Mouse (Mus musculus): ENCODE results near the gene Zfp599. TPM values are rescaled to one million over a fixed set of nuclear protein-coding genes. Genes with fewer than 3 reads are reported as not detected.

The Zfp599 gene
- polyA plus RNA-seq, 1 experiment = 0.09 TPM

DNA sequence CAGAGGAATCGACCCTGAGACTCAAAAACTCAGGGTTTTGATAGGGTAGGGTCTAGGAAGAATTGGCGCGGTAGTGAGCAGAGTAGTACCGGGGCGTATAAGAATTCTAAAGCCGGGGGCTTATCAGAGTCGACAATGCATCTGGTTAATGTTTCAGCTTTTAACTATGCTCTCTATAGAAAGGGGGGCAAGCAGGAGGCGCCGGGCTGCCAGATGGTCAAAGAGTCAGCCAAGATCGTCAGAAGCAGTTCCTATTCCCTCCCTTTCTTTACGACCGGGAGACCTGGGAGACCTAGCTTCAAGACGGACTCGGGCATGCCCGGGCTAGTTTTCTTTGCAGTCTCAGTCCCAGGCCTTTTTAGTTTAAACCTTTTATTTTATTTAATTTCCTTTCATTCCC lies 32.8 kb downstream of the Zfp599 start:
- TF ChIP-seq GATA1 (IDR thresholded peaks at IDR 0.05; ENCODE audit: low read length) = no peak

DNA sequence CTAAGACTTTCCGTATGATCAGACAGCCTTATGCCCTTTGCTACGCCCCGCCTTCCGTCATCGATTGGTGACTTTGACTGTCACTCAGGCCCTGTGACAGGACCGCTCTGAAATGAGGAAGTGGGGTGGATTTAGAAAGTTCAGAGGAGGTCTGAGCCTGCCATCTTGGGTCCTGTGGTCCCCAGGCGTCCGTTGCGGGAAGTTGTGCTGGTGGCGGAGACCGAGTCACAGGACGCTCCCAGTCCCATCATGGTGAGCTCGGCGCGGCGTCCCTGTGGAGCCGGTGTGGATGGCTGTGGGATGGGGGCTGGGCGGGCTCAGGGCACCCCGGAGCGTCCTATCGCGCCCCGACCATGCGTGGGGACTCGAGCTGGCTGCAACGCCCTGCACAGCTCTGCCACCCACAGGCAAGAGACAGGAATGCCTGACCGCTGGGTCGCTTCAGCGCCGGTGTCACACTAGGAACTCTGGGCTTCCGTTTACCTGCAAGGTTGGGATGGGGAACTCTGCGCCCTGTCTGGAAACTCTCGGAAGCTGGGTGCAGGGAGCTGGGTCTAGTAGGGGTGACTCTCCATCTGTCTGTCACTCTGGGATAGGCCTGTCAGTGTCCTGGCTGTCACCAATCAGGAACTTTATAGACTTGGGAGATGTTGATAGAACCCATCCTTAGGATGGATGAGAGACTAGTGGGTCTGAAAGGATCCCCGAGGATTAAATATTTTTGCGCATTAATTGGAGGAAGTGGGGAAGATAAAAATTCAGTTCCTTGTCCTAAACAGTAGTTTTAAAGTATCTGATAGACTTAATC lies 33.9 kb downstream of the Zfp599 start, which contains the start of gene Zfp809:
Gene Zfp809, plus strand, starts transcription at position 134 of the 808 bp plus-strand sequence.
- no peak for TF ChIP-seq GATA1 (IDR thresholded peaks at IDR 0.05; ENCODE audit: low read length)

DNA sequence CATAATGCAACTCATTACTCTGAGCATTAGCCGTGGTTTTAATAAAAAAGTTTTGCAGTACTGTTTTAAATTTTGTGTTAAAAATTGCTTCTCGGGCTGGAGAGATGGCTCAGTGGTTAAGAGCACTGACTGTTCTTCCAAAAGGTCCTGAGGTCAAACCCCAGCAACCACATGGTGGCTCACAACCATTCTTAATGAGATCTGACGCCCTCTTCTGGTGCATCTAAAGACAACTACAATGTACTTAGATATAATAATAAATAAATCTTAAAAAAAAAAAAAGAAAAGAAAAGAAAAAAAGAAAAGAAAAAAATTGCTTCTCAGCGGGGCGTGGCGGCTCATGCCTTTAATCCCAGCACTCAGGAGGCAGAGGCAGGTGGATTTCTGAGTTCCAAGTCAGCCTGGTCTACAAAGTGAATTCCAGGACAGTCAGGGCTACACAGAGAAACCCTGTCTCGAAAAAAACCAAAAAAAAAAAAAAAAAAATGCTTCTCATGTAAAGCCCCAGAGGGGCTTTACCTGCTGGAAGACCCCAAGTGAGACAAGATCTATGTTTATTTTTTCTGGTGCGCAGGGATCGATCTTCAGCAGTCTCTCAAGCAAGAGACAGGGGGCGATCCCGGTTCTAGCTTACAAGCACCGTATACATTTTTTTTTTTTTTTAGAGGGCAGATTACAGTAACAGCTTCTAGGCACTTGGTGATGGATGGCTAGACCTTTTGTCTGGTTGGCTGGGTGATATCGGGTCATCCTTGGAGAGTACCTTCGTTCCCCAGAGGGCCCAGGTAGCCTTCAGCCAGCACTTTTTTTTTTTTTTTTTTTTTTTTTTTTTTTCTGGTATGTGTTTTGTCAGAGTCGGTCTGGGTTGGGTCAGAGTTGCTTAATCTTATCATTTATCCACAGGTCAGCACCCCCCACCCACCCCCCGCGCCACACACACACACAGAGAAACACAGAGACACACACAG lies 34.9 kb downstream of the Zfp599 start:
- TF ChIP-seq GATA1 (IDR thresholded peaks at IDR 0.05; ENCODE audit: low read length) = no peak

DNA sequence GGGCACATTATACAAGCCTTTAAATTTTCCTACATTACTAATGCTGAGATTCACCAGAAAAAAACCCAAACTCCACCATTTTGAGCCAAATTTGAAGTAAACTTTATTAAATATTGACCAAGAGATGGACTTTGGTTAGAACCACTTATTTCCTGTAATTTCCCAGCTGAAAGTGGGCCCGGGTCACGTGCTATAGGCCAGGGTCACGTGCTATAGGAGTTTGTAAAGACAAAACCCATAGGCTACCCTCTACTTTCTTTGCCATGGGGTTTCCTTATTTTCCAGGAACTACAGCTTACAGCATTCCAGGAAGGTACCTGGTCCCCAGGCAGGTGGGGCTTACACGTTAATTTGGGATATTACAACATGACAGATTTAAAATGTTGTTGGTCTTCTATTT lies 35.6 kb downstream of the Zfp599 start:
- TF ChIP-seq GATA1 (IDR thresholded peaks at IDR 0.05; ENCODE audit: low read length) = no peak

DNA sequence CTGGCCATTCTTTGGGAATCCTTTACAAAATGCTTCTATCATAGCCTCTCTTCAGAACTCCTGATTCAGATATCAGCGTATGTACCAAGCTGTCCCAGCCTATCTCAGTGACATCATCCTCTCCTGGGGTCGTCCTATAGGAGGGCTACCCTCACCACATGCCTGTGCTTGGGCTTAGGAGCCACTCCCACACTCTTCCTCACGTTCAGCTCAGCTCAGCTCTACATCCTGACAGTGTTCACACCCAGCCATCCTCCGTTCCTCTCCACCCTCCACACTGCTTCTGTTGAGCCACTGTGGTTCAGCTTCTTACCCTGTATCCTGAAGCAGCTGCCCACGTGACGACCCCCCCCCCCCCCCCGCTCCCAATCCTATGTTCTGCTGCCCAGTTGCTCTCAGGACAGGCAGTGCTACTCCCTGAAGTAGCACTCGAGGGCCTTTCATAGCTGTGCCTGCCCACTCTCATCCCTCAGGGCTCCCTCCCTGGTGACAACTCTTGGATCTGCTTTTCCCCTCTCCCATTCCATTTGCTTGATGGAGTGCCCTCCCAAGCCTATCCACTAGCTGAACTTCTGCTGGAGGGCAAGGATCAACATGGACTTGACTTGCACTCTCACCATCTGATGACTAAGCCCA lies 41.7 kb downstream of the Zfp599 start:
- TF ChIP-seq GATA1 (IDR thresholded peaks at IDR 0.05; ENCODE audit: low read length) = no peak

DNA sequence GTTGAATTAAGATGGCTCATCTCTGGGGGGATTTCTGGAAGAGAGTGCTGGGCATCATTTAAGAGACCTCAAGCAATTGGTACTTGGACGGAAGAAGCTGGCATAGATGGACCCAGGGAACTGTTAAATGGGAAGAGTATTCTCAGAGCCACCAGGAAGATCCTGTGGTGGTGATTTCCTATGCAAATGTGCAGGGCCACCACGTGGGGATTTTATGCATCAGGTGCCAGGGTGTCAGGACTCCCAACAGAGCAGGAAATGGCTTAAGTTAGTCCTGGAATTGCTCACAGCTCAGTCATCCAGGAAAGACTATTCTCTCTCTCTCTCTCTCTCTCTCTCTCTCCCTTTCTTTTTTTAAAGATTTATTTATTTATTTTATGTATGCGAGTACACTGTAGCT lies 43.0 kb downstream of the Zfp599 start:
- TF ChIP-seq GATA1 (IDR thresholded peaks at IDR 0.05; ENCODE audit: low read length) = no peak

DNA sequence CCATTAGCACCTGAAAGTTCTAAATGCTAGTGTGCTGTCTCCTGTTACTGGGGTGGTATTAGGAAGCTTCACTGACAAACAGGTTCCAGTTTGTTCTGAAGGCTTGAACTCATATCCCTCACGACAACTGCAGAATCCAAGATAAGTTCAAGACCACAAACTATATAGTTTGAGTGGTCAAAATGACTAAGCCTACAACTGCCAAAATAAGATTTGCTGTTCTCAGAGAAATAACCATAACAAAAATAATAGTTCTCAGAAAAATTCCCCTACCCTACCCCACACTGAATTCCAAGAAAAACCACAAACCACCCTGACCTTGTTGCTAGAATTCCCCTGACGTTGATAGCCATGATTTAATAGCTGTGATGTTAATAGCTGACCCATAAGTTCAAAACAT lies 45.1 kb downstream of the Zfp599 start:
- TF ChIP-seq GATA1 (IDR thresholded peaks at IDR 0.05; ENCODE audit: low read length) = no peak

DNA sequence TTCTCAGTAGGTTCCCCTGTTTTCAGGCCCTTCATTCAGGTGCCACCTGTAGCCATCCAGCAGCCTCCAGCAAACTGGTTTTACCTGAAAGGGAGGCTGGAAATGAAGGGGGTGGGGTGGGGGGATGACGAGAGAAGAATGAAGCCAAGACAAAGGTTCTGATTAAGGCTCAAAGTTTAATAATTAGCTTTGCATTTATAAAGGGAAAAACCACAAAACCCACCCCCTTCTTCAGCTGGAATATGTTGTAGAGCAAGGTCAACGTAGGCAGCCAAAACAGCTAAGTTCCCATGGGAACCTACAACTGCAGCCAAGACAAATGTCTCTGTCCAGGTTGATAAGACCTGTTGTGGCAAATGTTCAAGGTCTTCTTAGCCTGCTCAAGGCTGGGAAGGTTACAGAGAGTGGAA lies 45.9 kb downstream of the Zfp599 start:
- no peak for TF ChIP-seq GATA1 (IDR thresholded peaks at IDR 0.05; ENCODE audit: low read length)

Other genes starting within 250 kb of the Zfp599 start
- gene Elavl3, start 207.9 kb downstream of the Zfp599 start, polyA plus RNA-seq (2012) = not detected in 2 replicates
- not detected in 2 replicates for gene Gm49318, start 188.6 kb downstream of the Zfp599 start, polyA plus RNA-seq (2012)
- 17.0 and 20.8 TPM in 2 replicates for gene Zfp653, start 188.5 kb downstream of the Zfp599 start, polyA plus RNA-seq (2012)
- gene Ecsit, start 174.5 kb downstream of the Zfp599 start, polyA plus RNA-seq (2012) = 34.1 and 46.0 TPM in 2 replicates
- not detected in 2 replicates for gene Cnn1, start 160.7 kb downstream of the Zfp599 start, polyA plus RNA-seq (2012)
- 67.9 and 125 TPM in 2 replicates for gene Elof1, start 142.7 kb downstream of the Zfp599 start, polyA plus RNA-seq (2012)
- 19.9 and 22.9 TPM in 2 replicates for gene Acp5, start 124.2 kb downstream of the Zfp599 start, polyA plus RNA-seq (2012)
- 87.8 and 135 TPM in 2 replicates for gene Pigyl, start 103.0 kb downstream of the Zfp599 start, polyA plus RNA-seq (2012)
- gene Zfp872, start 71.8 kb downstream of the Zfp599 start, polyA plus RNA-seq (2012) = not detected in 2 replicates
- 6.1 and 8.8 TPM in 2 replicates for gene Zfp809, start 34.2 kb downstream of the Zfp599 start, polyA plus RNA-seq (2012)
- 4.2 and 4.8 TPM in 2 replicates for gene Zfp810, start 47.8 kb upstream of the Zfp599 start, polyA plus RNA-seq (2012)
- gene Anln, start 129.3 kb upstream of the Zfp599 start, polyA plus RNA-seq (2012) = 8.8 and 12.9 TPM in 2 replicates
- 0.72 and 1.5 TPM in 2 replicates for gene 9530077C05Rik, start 151.6 kb upstream of the Zfp599 start, polyA plus RNA-seq (2012)
- not detected in 2 replicates for gene Gm17545, start 194.4 kb upstream of the Zfp599 start, polyA plus RNA-seq (2012)
- 129 and 162 TPM in 2 replicates for gene Rp9, start 209.8 kb upstream of the Zfp599 start, polyA plus RNA-seq (2012)
- gene Bbs9, start 215.8 kb upstream of the Zfp599 start, polyA plus RNA-seq (2012) = 0.65 and 1.7 TPM in 2 replicates